Mouse (Mus musculus) G1E (cell line): ENCODE data around the gene Col7a1. TPM values are rescaled to one million over a fixed set of nuclear protein-coding genes. Genes with fewer than 3 reads are reported as not detected.

Source experiments
- ATAC-seq: 2 replicates; pipeline ENCODE4 v1.8.0; 2016; ENCODE audit warnings: mild to moderate bottlenecking; ENCODE audit not compliant: insufficient number of reproducible peaks, poor library complexity, low FRiP score, severe bottlenecking; ENCODE audit errors: extremely low read depth
- DNase-seq: peaks from one replicate; pipeline ENCODE4 v3.0.0; 2012; ENCODE audit warnings: low spot score
- H3K27me3 ChIP-seq: 2 replicates; pipeline ENCODE4 v1.6.1; 2012; ENCODE audit warnings: mild to moderate bottlenecking, low read length, inconsistent platforms; ENCODE audit not compliant: insufficient read depth
- H3K36me3 ChIP-seq: replicated peaks from 2 replicates; pipeline ENCODE3; 2012; ENCODE audit warnings: mild to moderate bottlenecking, inconsistent platforms
- H3K4me1 ChIP-seq: 2 replicates; pipeline ENCODE4 v1.6.1; 2012; ENCODE audit warnings: low read depth, low read length, inconsistent platforms, mixed read lengths; ENCODE audit not compliant: insufficient read depth
- H3K4me3 ChIP-seq: 2 replicates; pipeline ENCODE4 v1.5.1; 2012; ENCODE audit warnings: low read depth, mild to moderate bottlenecking, inconsistent platforms, low read length, moderate library complexity, mixed read lengths
- H3K9me3 ChIP-seq: replicated peaks from 2 replicates; pipeline ENCODE4 v1.6.1; 2012; ENCODE audit warnings: inconsistent platforms
- CTCF ChIP-seq: IDR thresholded peaks from 2 replicates; pipeline ENCODE4 v1.5.1; 2012; ENCODE audit warnings: low read depth, low read length, inconsistent platforms, mixed read lengths
- GATA1 ChIP-seq: IDR thresholded peaks from 2 replicates; pipeline ENCODE4 v1.6.1; 2012; ENCODE audit warnings: borderline replicate concordance, low read length, inconsistent platforms, mixed read lengths
- GATA2 ChIP-seq: IDR thresholded peaks from 2 replicates; pipeline ENCODE4 v1.6.1; 2012; ENCODE audit warnings: low read depth, low read length, inconsistent platforms, borderline replicate concordance
- POLR2AphosphoS5 ChIP-seq: IDR thresholded peaks from 2 replicates; pipeline ENCODE4 v1.6.1; 2012; ENCODE audit warnings: low read depth, low read length, inconsistent platforms; ENCODE audit not compliant: insufficient replicate concordance
- TAL1 ChIP-seq: conservative IDR thresholded peaks from 2 replicates; pipeline ENCODE4 v1.6.1; 2012; ENCODE audit warnings: low read depth, low read length, inconsistent platforms, mixed read lengths
- polyA plus RNA-seq: library from polyadenylated mRNA; stranded (reverse); fragments of >175 nt; gene quantifications from 2 replicates; pipeline ENCODE4 v1.2.3, GENCODE M21; 2012
- total RNA-seq, 2 experiments: library from RNA; stranded (forward) in 1 of 2; stranded (reverse) in 1 of 2; fragments of 200-1000 nt in 1 of 2; fragments of >200 nt in 1 of 2; fragmentation: Nextera tagmentation in 1 of 2; gene quantifications; 2 replicates each; pipeline ENCODE4 v1.2.3; 2014 to 2017

Gene Col7a1
- total and polyA plus RNA-seq, 3 experiments, result 0.28 to 1.1 (median 0.30) TPM

DNA sequence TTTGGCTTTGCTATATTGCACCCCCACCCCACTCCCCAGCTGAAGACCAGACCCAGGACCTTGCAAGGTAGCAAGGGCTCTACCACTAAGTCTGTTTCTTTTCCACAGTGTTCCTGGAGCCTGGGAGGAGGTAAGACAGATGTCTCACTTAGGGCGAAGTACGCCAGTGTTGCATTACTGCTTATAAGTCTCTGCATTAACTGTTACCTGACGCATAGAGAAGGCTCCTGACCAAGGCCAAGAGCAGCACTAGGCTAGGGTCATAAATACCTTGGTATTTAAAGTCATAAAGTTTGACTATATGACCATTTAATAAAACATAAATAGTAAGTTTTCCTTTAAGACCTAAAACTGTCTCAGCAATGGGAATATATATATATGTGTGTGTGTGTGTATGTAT lies 25.0 kb upstream of the Col7a1 start:
- Histone ChIP-seq H3K36me3 (no peaks in the 10 kb centered on the region), H3K4me1 (no peaks in the 10 kb centered on the region), H3K4me3 (no peak overlapping the region), H3K9me3 (no peaks in the 10 kb centered on the region), H3K27me3 (peaks cover 26% of the 10 kb centered on the region)
- TF ChIP-seq TAL1, result no peak
- TF ChIP-seq GATA1, result no peak
- TF ChIP-seq CTCF, result no peak
- TF ChIP-seq GATA2, result no peak
- TF ChIP-seq POLR2AphosphoS5, result no peak
- no peak for DNase-seq
- no peak for ATAC-seq

DNA sequence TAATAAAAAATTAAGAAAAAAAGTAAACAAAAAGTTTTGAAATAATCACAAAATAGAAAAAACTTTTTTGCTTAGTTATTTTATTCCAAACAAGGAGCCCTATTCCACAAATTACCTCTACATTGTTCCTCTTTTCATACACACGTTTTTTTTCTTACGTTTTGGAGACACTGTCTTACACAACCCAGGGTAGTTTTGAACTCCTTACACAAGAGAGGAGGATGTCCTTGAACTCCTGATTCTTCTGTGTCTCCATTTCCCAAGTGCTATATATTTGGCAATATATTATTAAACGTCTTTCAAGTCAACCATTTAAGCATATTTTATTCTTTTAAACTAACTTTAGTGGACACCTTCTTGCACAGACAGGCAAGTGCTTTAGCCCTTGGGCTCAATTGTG lies 17.4 kb upstream of the Col7a1 start:
- Histone ChIP-seq H3K4me1 (peaks cover 27% of the 10 kb centered on the region), H3K4me3 (peak overlapping the region; percentile 100; the same call in 1 of the 2 replicates), H3K36me3 (peaks cover 30% of the 10 kb centered on the region), H3K27me3 (no peaks in the 10 kb centered on the region), H3K9me3 (no peaks in the 10 kb centered on the region)
- DNase-seq (no peak), ATAC-seq (no peak)
- no peak for TF ChIP-seq GATA1
- no peak for TF ChIP-seq GATA2
- no peak for TF ChIP-seq TAL1
- no peak for TF ChIP-seq CTCF
- TF ChIP-seq POLR2AphosphoS5, result no peak

DNA sequence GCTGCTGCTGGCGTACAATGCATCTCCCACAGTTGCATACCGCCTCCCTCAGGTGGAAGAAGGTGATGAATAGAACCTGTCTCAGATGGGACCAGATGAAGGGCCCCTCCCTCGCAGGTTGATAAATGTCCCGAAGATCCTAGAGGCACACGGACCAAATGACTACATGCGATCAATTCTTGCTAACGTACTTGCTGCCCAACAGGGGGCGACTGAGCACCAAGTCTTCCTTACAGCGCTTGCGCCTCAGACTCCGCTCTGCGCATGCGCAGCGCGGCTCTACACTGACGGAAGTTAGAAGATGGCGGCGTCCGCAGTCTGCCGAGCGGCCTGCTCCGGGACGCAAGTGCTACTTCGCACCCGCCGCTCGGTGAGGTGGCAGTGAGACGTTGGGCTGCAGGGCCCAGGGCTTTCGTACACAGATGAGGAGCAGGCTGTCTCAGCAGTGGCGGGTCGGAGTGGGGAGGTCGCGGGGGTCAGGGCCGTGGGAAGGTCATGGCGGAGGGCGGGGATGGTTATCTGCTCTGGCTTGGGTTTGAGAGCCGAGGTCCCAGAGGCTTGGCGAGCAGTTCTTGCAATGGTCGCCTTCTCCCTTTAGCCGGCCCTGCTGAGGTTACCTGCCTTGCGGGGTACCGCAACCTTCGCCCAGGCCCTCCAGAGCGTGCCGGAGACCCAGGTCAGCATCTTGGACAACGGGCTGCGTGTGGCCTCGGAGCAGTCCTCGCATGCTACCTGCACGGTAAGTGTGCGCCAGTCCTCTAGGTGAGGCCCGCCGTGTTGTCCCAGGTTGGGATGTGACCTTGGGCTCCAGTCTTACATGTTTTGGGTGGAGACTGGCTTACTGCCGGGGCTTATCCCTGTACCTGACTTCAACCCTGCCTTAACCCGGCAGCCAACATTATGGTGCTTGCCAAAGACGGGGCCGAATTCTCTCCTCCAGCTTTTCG lies 16.7 kb upstream of the Col7a1 start, which contains the start of gene Uqcrc1:
TSS of gene Uqcrc1 (plus strand) at position 216 of the 947 bp plus-strand sequence.
- peak within 1 kb of the TSS; percentile 100 for H3K4me3 ChIP-seq
- TF ChIP-seq CTCF (peak; percentile 72), GATA2 (no peak)
- no peaks in the 10 kb centered on the region for H3K9me3 ChIP-seq
- peak; percentile 71 for DNase-seq
- H3K27me3 ChIP-seq, result no peaks in the 10 kb centered on the region
- peaks cover 32% of the 10 kb centered on the region for H3K4me1 ChIP-seq
- H3K36me3 ChIP-seq, result peaks cover 36% of the 10 kb centered on the region
- peak; percentile 84 for ATAC-seq

DNA sequence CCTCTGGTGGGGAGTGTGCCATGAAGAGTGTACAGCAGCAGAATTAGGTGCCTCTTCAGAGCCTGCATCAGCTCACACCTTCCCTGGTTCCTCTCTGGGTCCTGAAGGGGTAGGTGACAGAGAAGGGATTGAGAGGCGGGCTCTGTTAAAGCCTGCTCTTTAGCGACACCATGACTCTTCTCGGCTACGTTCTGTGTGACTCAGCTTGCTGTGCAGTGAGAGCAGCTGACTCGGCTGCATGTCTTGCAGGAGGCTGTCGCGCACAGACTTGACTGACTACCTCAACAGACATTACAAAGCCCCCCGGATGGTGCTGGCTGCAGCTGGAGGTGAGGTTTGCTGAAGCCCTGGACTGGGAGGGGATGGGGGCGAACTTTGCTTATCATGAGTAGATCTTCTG lies 8.3 kb upstream of the Col7a1 start:
- H3K36me3 ChIP-seq, result peaks cover 93% of the 10 kb centered on the region
- no peak for TF ChIP-seq TAL1
- no peak for TF ChIP-seq CTCF
- no peak for TF ChIP-seq POLR2AphosphoS5
- no peak for TF ChIP-seq GATA2
- no peak for TF ChIP-seq GATA1
- no peak overlapping the region for H3K4me3 ChIP-seq
- no peak for DNase-seq
- H3K4me1 ChIP-seq, result peaks cover 49% of the 10 kb centered on the region
- no peaks in the 10 kb centered on the region for H3K9me3 ChIP-seq
- ATAC-seq, result no peak
- H3K27me3 ChIP-seq, result no peaks in the 10 kb centered on the region

DNA sequence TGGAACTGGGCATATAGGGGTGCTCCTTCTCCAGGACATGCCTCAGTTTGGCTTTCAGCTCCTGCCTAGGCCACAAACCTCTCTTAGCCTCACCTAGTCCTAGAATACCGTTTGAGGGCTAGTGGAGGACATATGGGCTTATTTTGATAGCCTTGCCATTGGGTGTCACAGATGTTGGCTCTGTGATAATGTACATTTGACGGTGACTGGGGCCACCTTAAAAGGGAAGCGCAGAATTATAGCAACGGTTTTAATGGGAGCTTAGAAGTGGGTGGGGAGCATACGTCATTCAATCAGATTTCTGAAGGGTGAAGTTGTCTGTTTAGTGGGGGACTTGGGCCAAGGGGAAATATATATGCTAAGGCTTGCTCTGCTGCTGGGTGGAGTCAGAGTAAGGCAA lies 7.8 kb upstream of the Col7a1 start:
- peaks cover 94% of the 10 kb centered on the region for H3K36me3 ChIP-seq

DNA sequence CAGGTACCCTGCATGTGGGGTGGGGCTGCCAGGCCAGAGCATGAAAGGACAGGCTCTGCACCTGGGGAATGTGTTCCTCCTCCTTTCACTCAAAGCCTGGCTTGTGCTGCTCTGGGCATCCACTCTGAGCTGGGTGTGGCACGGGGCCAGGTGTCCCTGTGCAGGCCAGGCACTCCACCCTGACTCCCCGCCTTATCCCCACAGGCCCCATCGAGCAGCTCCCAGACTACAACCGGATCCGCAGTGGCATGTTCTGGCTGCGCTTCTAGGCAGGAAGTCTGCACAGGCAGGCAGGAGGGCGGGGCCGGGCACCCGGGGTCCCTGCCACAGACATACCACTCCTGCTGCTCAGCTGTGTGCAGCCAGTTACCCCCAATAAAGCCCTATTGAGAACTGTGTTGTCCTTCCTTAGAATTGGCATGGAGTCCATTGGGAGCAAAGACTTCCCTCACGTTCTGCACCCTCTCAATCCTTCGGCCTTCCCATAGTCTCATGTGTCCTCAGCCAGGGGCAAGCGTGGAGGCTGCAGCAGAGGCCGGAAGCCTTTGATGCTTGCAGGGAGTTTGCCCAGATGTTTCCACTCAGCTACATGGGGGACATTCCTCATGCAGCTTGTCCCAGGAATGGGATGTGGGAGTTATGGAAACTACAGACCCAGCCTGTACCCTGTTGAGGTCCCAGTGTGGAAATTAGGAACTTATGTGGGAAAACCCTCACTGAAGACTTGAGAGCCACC lies 4.0 kb upstream of the Col7a1 start:
- Histone ChIP-seq H3K36me3 (peaks cover 71% of the 10 kb centered on the region), H3K9me3 (no peaks in the 10 kb centered on the region), H3K4me3 (no peak overlapping the region), H3K27me3 (peaks cover 18% of the 10 kb centered on the region), H3K4me1 (peaks cover 25% of the 10 kb centered on the region; the same call in 1 of the 2 replicates)
- no peak for DNase-seq
- TF ChIP-seq TAL1, result no peak
- ATAC-seq, result no peak

More for the DNA sequence above, 7.8 kb upstream of the Col7a1 start:
- no peak for DNase-seq
- Histone ChIP-seq H3K4me3 (no peak overlapping the region), H3K27me3 (no peaks in the 10 kb centered on the region), H3K9me3 (no peaks in the 10 kb centered on the region), H3K4me1 (peaks cover 47% of the 10 kb centered on the region)
- ATAC-seq, result no peak
- TF ChIP-seq GATA1 (no peak), GATA2 (no peak), POLR2AphosphoS5 (no peak), TAL1 (no peak), CTCF (no peak)
